Mouse (Mus musculus) MEL (cell line): ENCODE results near the gene Asah2. TPM values are rescaled to one million over a fixed set of nuclear protein-coding genes. Genes with fewer than 3 reads are reported as not detected.

Source experiments
- DNase-seq: peaks from one replicate; pipeline ENCODE4 v3.0.0; 2011; ENCODE audit warnings: low read depth, low spot score
- H3K27ac ChIP-seq: 2 replicates; pipeline ENCODE4 v1.5.1; 2012; ENCODE audit warnings: low read depth, mild to moderate bottlenecking, control low read depth, low read length, moderate library complexity; ENCODE audit not compliant: control insufficient read depth
- H3K27me3 ChIP-seq, 2 experiments: fragments of 150-350 bp in 1 of 2; sonication (generic) in 1 of 2; 2 replicates each; pipeline ENCODE4 v1.6.1; 2012; ENCODE audit warnings: low read length in 2 of 2, mild to moderate bottlenecking in 2 of 2, improper control_type of control experiment in 1 of 2, moderate library complexity in 1 of 2; ENCODE audit not compliant: insufficient read depth in 2 of 2, control insufficient read depth in 1 of 2
- H3K36me3 ChIP-seq, 2 experiments: 2 replicates each; pipeline ENCODE4 v1.6.1; 2012 to 2014; ENCODE audit warnings: low read length in 2 of 2, improper control_type of control experiment in 1 of 2, inconsistent platforms in 1 of 2, mild to moderate bottlenecking in 1 of 2; ENCODE audit not compliant: insufficient read depth in 2 of 2, control insufficient read depth in 1 of 2
- H3K4me1 ChIP-seq, 2 experiments: fragments of 150-350 bp in 1 of 2; sonication (generic) in 1 of 2; 2 replicates each; pipeline ENCODE4 v1.6.1; 2012; ENCODE audit warnings: low read length in 2 of 2, improper control_type of control experiment in 1 of 2, mild to moderate bottlenecking in 1 of 2; ENCODE audit not compliant: insufficient read depth in 2 of 2, control insufficient read depth in 1 of 2
- H3K4me3 ChIP-seq, 2 experiments: fragments of 150-350 bp in 1 of 2; sonication (generic) in 1 of 2; 2 replicates each; pipeline ENCODE4 v1.5.1; 2012; ENCODE audit warnings: low read depth in 2 of 2, low read length in 2 of 2, mild to moderate bottlenecking in 2 of 2, moderate library complexity in 2 of 2, control low read depth in 1 of 2, improper control_type of control experiment in 1 of 2; ENCODE audit not compliant: control insufficient read depth in 1 of 2, insufficient read depth in 1 of 2
- H3K79me2 ChIP-seq: 2 replicates; pipeline ENCODE4 v1.6.1; 2012; ENCODE audit warnings: mild to moderate bottlenecking, low read length, moderate library complexity; ENCODE audit not compliant: control insufficient read depth, poor library complexity, insufficient read depth
- H3K9ac ChIP-seq: 2 replicates; pipeline ENCODE4 v1.6.1; 2012; ENCODE audit warnings: low read depth, mild to moderate bottlenecking, control low read depth, low read length, moderate library complexity; ENCODE audit not compliant: control insufficient read depth, poor library complexity, severe bottlenecking
- H3K9me3 ChIP-seq: fragments of 150-350 bp; sonication (generic); replicated peaks from 2 replicates; pipeline ENCODE4 v1.6.1; 2012; ENCODE audit warnings: mild to moderate bottlenecking, low read length, improper control_type of control experiment, moderate library complexity; ENCODE audit not compliant: insufficient read depth
- CHD1 ChIP-seq: IDR thresholded peaks from 2 replicates; pipeline ENCODE4 v1.6.1; 2012; ENCODE audit warnings: low read depth, mild to moderate bottlenecking, inconsistent platforms, low read length, improper control_type of control experiment
- CTCF ChIP-seq, 3 experiments: IDR thresholded peaks in 2 of 3; conservative IDR thresholded peaks in 1 of 3; 2 replicates each; pipeline ENCODE4 v1.5.1; 2011 to 2012; ENCODE audit warnings: low read length in 3 of 3, low read depth in 2 of 3, mild to moderate bottlenecking in 2 of 3, improper control_type of control experiment in 1 of 3, inconsistent platforms in 1 of 3, mixed read lengths in 1 of 3, moderate library complexity in 1 of 3; ENCODE audit not compliant: control insufficient read depth in 1 of 3, insufficient read depth in 1 of 3, poor library complexity in 1 of 3, severe bottlenecking in 1 of 3
- ELF1 ChIP-seq: IDR thresholded peaks from 2 replicates; pipeline ENCODE4 v1.6.1; 2014; ENCODE audit warnings: low read depth, mild to moderate bottlenecking, inconsistent platforms, low read length, improper control_type of control experiment, moderate library complexity
- ETS1 ChIP-seq: IDR thresholded peaks from 2 replicates; pipeline ENCODE4 v1.6.1; 2012; ENCODE audit warnings: low read depth, mild to moderate bottlenecking, inconsistent platforms, low read length, improper control_type of control experiment, moderate library complexity
- GABPA ChIP-seq: IDR thresholded peaks from 2 replicates; pipeline ENCODE4 v1.6.1; 2012; ENCODE audit warnings: low read depth, mild to moderate bottlenecking, inconsistent platforms, low read length, improper control_type of control experiment, moderate library complexity
- GATA1 ChIP-seq: IDR thresholded peaks from 2 replicates; pipeline ENCODE4 v1.6.1; 2011; ENCODE audit warnings: low read depth, low read length, improper control_type of control experiment
- HCFC1 ChIP-seq: IDR thresholded peaks from 2 replicates; pipeline ENCODE4 v1.6.1; 2012; ENCODE audit warnings: low read depth, mild to moderate bottlenecking, inconsistent platforms, low read length, improper control_type of control experiment, moderate library complexity
- MAFK ChIP-seq: IDR thresholded peaks from 2 replicates; pipeline ENCODE4 v1.6.1; 2011; ENCODE audit warnings: low read depth, mild to moderate bottlenecking, low read length, improper control_type of control experiment, borderline replicate concordance
- MEF2A ChIP-seq: IDR thresholded peaks from 2 replicates; pipeline ENCODE4 v1.6.1; 2014; ENCODE audit warnings: low read depth, mild to moderate bottlenecking, inconsistent platforms, low read length, improper control_type of control experiment; ENCODE audit not compliant: poor library complexity, insufficient replicate concordance, severe bottlenecking; ENCODE audit errors: extremely low read depth
- MYC ChIP-seq: IDR thresholded peaks from 2 replicates; pipeline ENCODE4 v1.6.1; 2011; ENCODE audit warnings: low read depth, mild to moderate bottlenecking, low read length, improper control_type of control experiment, moderate library complexity
- NELFE ChIP-seq: IDR thresholded peaks from 2 replicates; pipeline ENCODE4 v1.6.1; 2011; ENCODE audit warnings: low read depth, low read length, improper control_type of control experiment
- NRF1 ChIP-seq: IDR thresholded peaks from 2 replicates; pipeline ENCODE4 v1.6.1; 2014; ENCODE audit warnings: low read depth, mild to moderate bottlenecking, inconsistent platforms, low read length, improper control_type of control experiment, moderate library complexity; ENCODE audit not compliant: poor library complexity, insufficient read depth, severe bottlenecking
- SMC3 ChIP-seq: IDR thresholded peaks from 2 replicates; pipeline ENCODE4 v1.6.1; 2011; ENCODE audit warnings: low read depth, low read length, improper control_type of control experiment
- TBP ChIP-seq: IDR thresholded peaks from 2 replicates; pipeline ENCODE4 v1.8.0; 2011; ENCODE audit warnings: low read depth, low read length, improper control_type of control experiment
- TCF12 ChIP-seq: IDR thresholded peaks from 2 replicates; pipeline ENCODE4 v1.6.1; 2014; ENCODE audit warnings: low read depth, mild to moderate bottlenecking, inconsistent platforms, low read length, improper control_type of control experiment, moderate library complexity
- polyA plus RNA-seq, 2 experiments: library from polyadenylated mRNA; stranded (reverse) in 1 of 2; unstranded in 1 of 2; fragments of >175 nt in 1 of 2; fragments of >200 nt in 1 of 2; gene quantifications; 2 replicates each; pipeline versions ENCODE4 v1.2.1 to v1.2.4; 2012; ENCODE audit warnings: low replicate concordance in 2 of 2, low read depth in 1 of 2; ENCODE audit not compliant: insufficient read length in 2 of 2, insufficient read depth in 1 of 2, missing spikeins in 1 of 2
- total RNA-seq: library from RNA; depleted of rRNA; stranded (reverse); fragments of 300-350 nt; gene quantifications from 2 replicates; pipeline ENCODE4 v1.2.3, GENCODE M21; 2012

Asah2 gene
- total and polyA plus RNA-seq, 3 experiments: 0.58 to 1.3 TPM; not detected in 1

DNA sequence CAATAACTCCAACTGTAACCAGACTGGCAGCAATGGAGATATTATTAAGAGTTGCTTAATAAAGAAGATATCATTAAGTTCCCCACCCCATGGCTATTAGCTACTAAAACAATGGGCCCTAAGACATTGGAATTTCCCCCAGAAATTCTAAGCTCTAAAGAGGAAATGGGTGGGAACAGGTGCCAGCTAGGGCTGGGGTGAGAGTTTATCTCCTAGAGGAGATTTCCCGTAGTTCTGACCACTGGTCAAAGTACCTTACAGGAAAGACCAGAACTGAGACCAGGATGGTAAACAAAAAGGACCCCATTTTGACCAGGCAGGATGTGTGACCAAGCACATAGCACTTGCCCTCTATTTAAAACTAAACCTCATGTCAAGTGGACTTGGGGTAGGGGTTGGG, 52.3 kb downstream of the Asah2 start:
- Histone ChIP-seq H3K4me1 (no peaks in the 10 kb centered on the region), H3K79me2 (no peaks in the 10 kb centered on the region), H3K27me3 (no peaks in the 10 kb centered on the region; a peak in 1 of 4 replicates), H3K9me3 (no peaks in the 10 kb centered on the region), H3K27ac (no peak overlapping the region), H3K36me3 (no peaks in the 10 kb centered on the region; a peak in 1 of 4 replicates), H3K4me3 (no peak overlapping the region), H3K9ac (no peak overlapping the region)
- no peak for DNase-seq
- no peak for TF ChIP-seq MYC
- no peak for TF ChIP-seq GABPA
- TF ChIP-seq CTCF (IDR thresholded peaks at IDR 0.05 in 2 of 3, conservative IDR thresholded peaks at IDR 0.05 in 1 of 3; ENCODE audit: control insufficient read depth in 1 of 3, insufficient read depth in 1 of 3, low read depth in 2 of 3, low read length in 3 of 3, poor library complexity in 1 of 3, severe bottlenecking in 1 of 3): no peak
- TF ChIP-seq NELFE: no peak
- no peak for TF ChIP-seq ELF1
- TF ChIP-seq TBP: no peak

DNA sequence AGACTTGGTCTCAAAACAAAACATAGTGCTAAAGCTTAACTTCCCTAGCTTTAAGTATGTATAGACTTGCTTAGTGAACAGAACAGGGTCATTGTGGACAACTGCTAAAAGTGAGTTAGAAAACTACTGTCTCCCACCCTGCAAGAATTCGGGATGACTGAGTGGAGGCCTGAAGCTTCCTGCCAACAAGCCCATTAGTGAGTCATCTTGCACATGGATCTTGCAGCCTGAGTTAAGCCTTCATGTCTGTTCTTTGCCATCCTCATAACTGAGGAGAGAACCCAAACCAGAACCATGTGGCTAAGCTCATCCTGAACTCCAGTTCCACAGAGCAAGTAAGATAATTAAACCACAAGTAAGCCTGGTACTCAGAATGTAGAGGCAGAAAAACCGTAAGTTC, 56.8 kb downstream of the Asah2 start:
- Histone ChIP-seq H3K9ac (no peak overlapping the region), H3K27me3 (no peaks in the 10 kb centered on the region; a peak in 1 of 4 replicates), H3K4me1 (no peaks in the 10 kb centered on the region), H3K27ac (no peak overlapping the region), H3K79me2 (no peaks in the 10 kb centered on the region), H3K36me3 (no peaks in the 10 kb centered on the region), H3K4me3 (no peak overlapping the region), H3K9me3 (no peaks in the 10 kb centered on the region)
- DNase-seq: no peak
- TF ChIP-seq CHD1 (no peak), MAFK (no peak)

DNA sequence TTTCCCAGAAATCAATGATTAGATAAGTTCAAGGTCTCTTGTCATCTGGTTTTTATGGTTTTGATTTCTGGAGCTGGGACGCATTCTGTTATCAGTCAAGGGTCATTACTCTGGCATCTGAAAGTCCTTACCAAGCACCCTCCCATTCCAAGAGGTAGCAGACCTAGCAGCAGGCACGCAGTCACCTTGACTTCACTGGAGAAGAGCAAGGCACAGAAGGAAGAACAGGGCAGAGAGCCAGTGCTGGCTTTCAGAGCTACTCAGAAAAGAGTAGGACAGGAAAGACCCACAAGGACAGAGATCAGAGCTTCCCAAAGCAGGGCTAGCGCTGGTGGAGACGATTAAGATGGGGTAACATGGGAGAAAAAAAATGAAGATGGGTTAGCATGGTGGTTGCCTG, 75.1 kb downstream of the Asah2 start:
- H3K36me3 ChIP-seq: no peaks in the 10 kb centered on the region

More for the DNA sequence above, 75.1 kb downstream of the Asah2 start:
- Histone ChIP-seq H3K79me2 (no peaks in the 10 kb centered on the region), H3K9ac (no peak overlapping the region), H3K27ac (no peak overlapping the region), H3K9me3 (no peaks in the 10 kb centered on the region), H3K4me3 (no peak overlapping the region), H3K27me3 (no peaks in the 10 kb centered on the region), H3K4me1 (no peaks in the 10 kb centered on the region)
- TF ChIP-seq NRF1: no peak
- TF ChIP-seq TBP: no peak
- no peak for TF ChIP-seq SMC3
- no peak for TF ChIP-seq HCFC1
- no peak for TF ChIP-seq MEF2A
- TF ChIP-seq TCF12: no peak
- no peak for TF ChIP-seq ETS1
- TF ChIP-seq GATA1: no peak
- no peak for DNase-seq
